Mouse (Mus musculus) left cerebral cortex, adult 18-20 months (tissue): ENCODE measurements around the gene Gh. TPM values are rescaled to one million over a fixed set of nuclear protein-coding genes. Genes with fewer than 3 reads are reported as not detected.

ENCODE experiments used
- DNase-seq, 2 experiments: peaks; one replicate each; pipeline ENCODE4 v3.0.0; 2021 to 2022; ENCODE audit warnings: low spot score in 2 of 2, mixed read lengths in 1 of 2
- total RNA-seq, 2 experiments: library from RNA; stranded (reverse); gene quantifications; 2 replicates each; pipeline ENCODE4 v1.2.3; 2021

Gene Gh
- total RNA-seq, 2 experiments from 2014 or later = not detected

- DNase-seq = no peak
Measured at GRCm38 (mm10) chr11:106271131-106271793, 30.4 kb downstream of the Gh start.

- DNase-seq = no peak
Measured at GRCm38 (mm10) chr11:106269060-106269431, 32.6 kb downstream of the Gh start.

- peak; percentile 48 to 59 for DNase-seq
Measured at GRCm38 (mm10) chr11:106268326-106269059, 33.2 kb downstream of the Gh start.

- DNase-seq = no peak
Measured at GRCm38 (mm10) chr11:106267871-106268270, 33.8 kb downstream of the Gh start.

- DNase-seq = no peak
Measured at GRCm38 (mm10) chr11:106267311-106267852, 34.3 kb downstream of the Gh start.

GRCm38 (mm10) chr11:106266431-106266830, 35.2 kb downstream of the Gh start:
- no peak for DNase-seq

- no peak for DNase-seq
Measured at GRCm38 (mm10) chr11:106265570-106265969, 36.1 kb downstream of the Gh start.

- no peak for DNase-seq
Measured at GRCm38 (mm10) chr11:106264988-106265387, 36.7 kb downstream of the Gh start.

GRCm38 (mm10) chr11:106263963-106264362, 37.7 kb downstream of the Gh start:
- no peak for DNase-seq

GRCm38 (mm10) chr11:106260826-106261450, 40.7 kb downstream of the Gh start:
- DNase-seq = no peak

GRCm38 (mm10) chr11:106256775-106257174, 44.9 kb downstream of the Gh start:
- no peak for DNase-seq

- peak; percentile 98 to 99 for DNase-seq
Measured at GRCm38 (mm10) chr11:106255685-106256451, 45.8 kb downstream of the Gh start, which contains the start of the genes Ftsj3 and Psmc5. Ftsj3 (minus strand) TSS chr11:106256079. Psmc5 (plus strand) TSS chr11:106256154.

- DNase-seq = no peak
Measured at GRCm38 (mm10) chr11:106255174-106255573, 46.5 kb downstream of the Gh start.

GRCm38 (mm10) chr11:106254767-106255166, 46.9 kb downstream of the Gh start:
- DNase-seq = no peak

Other genes with a start within 250 kb of the Gh start
- gene Taco1, start 235.8 kb downstream of the Gh start, total RNA-seq = 10 to 100 TPM; 17.9 to 19.7 TPM
- 10 to 100 TPM; 30.7 to 31.0 TPM for gene Map3k3, start 217.3 kb downstream of the Gh start, total RNA-seq
- gene Gm10840, start 141.0 kb downstream of the Gh start, total RNA-seq = 1 to 10 TPM in 1 of 2 experiments, not detected in 1; 1.6 TPM
- 10 to 100 TPM; 94.9 to 97.0 TPM for gene Limd2, start 141.0 kb downstream of the Gh start, total RNA-seq
- 10 to 100 TPM; 24.8 to 29.8 TPM for gene Strada, start 99.7 kb downstream of the Gh start, total RNA-seq
- 10 to 100 TPM; 84.2 to 91.5 TPM for gene Ccdc47, start 85.5 kb downstream of the Gh start, total RNA-seq
- 10 to 100 TPM; 64.4 to 68.0 TPM for gene Ddx42, start 84.9 kb downstream of the Gh start, total RNA-seq
- 10 to 100 TPM; 25.9 to 26.9 TPM for gene Ftsj3, start 45.8 kb downstream of the Gh start, total RNA-seq
- 100 to 1,000 TPM; 211 to 215 TPM for gene Psmc5, start 45.7 kb downstream of the Gh start, total RNA-seq
- 10 to 100 TPM; 16.6 to 16.9 TPM for gene Smarcd2, start 28.9 kb downstream of the Gh start, total RNA-seq
- under 1 TPM in 1 of 2 experiments, not detected in 1; 0.12 TPM for gene Tcam1, start 25.2 kb downstream of the Gh start, total RNA-seq
- not detected for gene Cd79b, start 12.9 kb upstream of the Gh start, total RNA-seq
- not detected for gene Scn4a, start 51.4 kb upstream of the Gh start, total RNA-seq
- not detected for gene Prr29, start 63.6 kb upstream of the Gh start, total RNA-seq
- gene Icam2, start 86.2 kb upstream of the Gh start, total RNA-seq = 1 to 10 TPM; 2.9 to 5.7 TPM
- gene Ern1, start 186.0 kb upstream of the Gh start, total RNA-seq = 1 to 10 TPM; 9.2 to 9.3 TPM